Mouse (Mus musculus) CH12.LX (cell line): Measurements from ENCODE around the gene 4931422A03Rik. TPM values are rescaled to one million over a fixed set of nuclear protein-coding genes. Genes with fewer than 3 reads are reported as not detected.

Experiments used
- DNase-seq: peaks from one replicate; pipeline ENCODE4 v3.0.0-alpha.2; 2013; ENCODE audit errors: extremely low read depth
- H3K27ac ChIP-seq: 2 replicates; pipeline ENCODE4 v1.5.1; 2012; ENCODE audit warnings: low read depth, mild to moderate bottlenecking, control low read depth, moderate library complexity; ENCODE audit not compliant: insufficient read depth
- H3K27me3 ChIP-seq: replicated peaks from 2 replicates; pipeline ENCODE3; 2012; ENCODE audit warnings: inconsistent platforms
- H3K36me3 ChIP-seq, 2 experiments: replicated peaks in 1 of 2; 2 replicates each; pipeline versions ENCODE3 to v1.6.1; 2012; ENCODE audit warnings: inconsistent platforms in 1 of 2, low read length in 1 of 2, mild to moderate bottlenecking in 1 of 2, mixed read lengths in 1 of 2, moderate library complexity in 1 of 2; ENCODE audit not compliant: control insufficient read depth in 1 of 2, insufficient read depth in 1 of 2
- H3K4me1 ChIP-seq, 2 experiments: 2 replicates each; pipeline ENCODE4 v1.6.1; 2012; ENCODE audit warnings: inconsistent platforms in 1 of 2, moderate library complexity in 1 of 2; ENCODE audit not compliant: insufficient read depth in 2 of 2, control insufficient read depth in 1 of 2
- H3K4me2 ChIP-seq: 2 replicates; pipeline ENCODE4 v1.6.1; 2012; ENCODE audit warnings: low read depth, mild to moderate bottlenecking, control low read depth; ENCODE audit not compliant: poor library complexity, insufficient read depth, severe bottlenecking
- H3K4me3 ChIP-seq, 3 experiments: fragments of 150-350 bp in 1 of 3; sonication (generic) in 1 of 3; replicated peaks in 1 of 3; 2 replicates each; pipeline versions ENCODE3 to v1.5.1; 2011 to 2012; ENCODE audit warnings: low read depth in 2 of 3, low read length in 2 of 3, mild to moderate bottlenecking in 2 of 3, moderate library complexity in 2 of 3, control low read depth in 1 of 3, improper control_type of control experiment in 1 of 3, inconsistent platforms in 1 of 3, mixed read lengths in 1 of 3; ENCODE audit not compliant: poor library complexity in 1 of 3
- H3K79me2 ChIP-seq: replicated peaks from 2 replicates; pipeline ENCODE4 v1.6.1; 2012; ENCODE audit warnings: mild to moderate bottlenecking, moderate library complexity; ENCODE audit not compliant: control insufficient read depth, poor library complexity, insufficient read depth, severe bottlenecking; ENCODE audit errors: extremely low read depth
- H3K9ac ChIP-seq: 2 replicates; pipeline ENCODE4 v1.6.1; 2012; ENCODE audit warnings: low read depth, mild to moderate bottlenecking, control low read depth, moderate library complexity; ENCODE audit not compliant: insufficient read depth
- H3K9me3 ChIP-seq: replicated peaks from 2 replicates; pipeline ENCODE3; 2012; ENCODE audit warnings: low read length, inconsistent platforms, mixed read lengths
- BHLHE40 ChIP-seq: IDR thresholded peaks from 2 replicates; pipeline ENCODE4 v1.6.1; 2011; ENCODE audit warnings: mild to moderate bottlenecking, low read depth, low read length, improper control_type of control experiment
- CHD1 ChIP-seq: IDR thresholded peaks from 2 replicates; pipeline ENCODE4 v1.6.1; 2012; ENCODE audit warnings: low read depth, low read length, improper control_type of control experiment, inconsistent platforms
- CHD2 ChIP-seq: IDR thresholded peaks from 2 replicates; pipeline ENCODE4 v1.6.1; 2011; ENCODE audit warnings: low read length, improper control_type of control experiment
- CTCF ChIP-seq, 2 experiments: IDR thresholded peaks in 1 of 2; conservative IDR thresholded peaks in 1 of 2; 2 replicates each; pipeline ENCODE4 v1.5.1; 2011 to 2012; ENCODE audit warnings: low read depth in 2 of 2, low read length in 2 of 2, improper control_type of control experiment in 1 of 2, inconsistent platforms in 1 of 2, mild to moderate bottlenecking in 1 of 2, moderate library complexity in 1 of 2
- E2F4 ChIP-seq: IDR thresholded peaks from 2 replicates; pipeline ENCODE4 v1.6.1; 2011; ENCODE audit warnings: low read depth, low read length, improper control_type of control experiment; ENCODE audit not compliant: insufficient replicate concordance
- ELF1 ChIP-seq: IDR thresholded peaks from 2 replicates; pipeline ENCODE4 v1.6.1; 2014; ENCODE audit warnings: low read depth, mild to moderate bottlenecking, inconsistent platforms, low read length, improper control_type of control experiment
- EP300 ChIP-seq: IDR thresholded peaks from 2 replicates; pipeline ENCODE4 v1.6.1; 2011; ENCODE audit warnings: low read length, improper control_type of control experiment
- ETS1 ChIP-seq: conservative IDR thresholded peaks from 2 replicates; pipeline ENCODE4 v1.6.1; 2012; ENCODE audit warnings: low read depth, mild to moderate bottlenecking, inconsistent platforms, low read length, improper control_type of control experiment, moderate library complexity
- GABPA ChIP-seq: IDR thresholded peaks from 2 replicates; pipeline ENCODE4 v1.6.1; 2012; ENCODE audit warnings: low read depth, low read length, improper control_type of control experiment, inconsistent platforms; ENCODE audit not compliant: insufficient replicate concordance
- HCFC1 ChIP-seq: IDR thresholded peaks from 2 replicates; pipeline ENCODE4 v1.6.1; 2012; ENCODE audit warnings: low read depth, mild to moderate bottlenecking, inconsistent platforms, low read length, improper control_type of control experiment
- IRF4 ChIP-seq: IDR thresholded peaks from 2 replicates; pipeline ENCODE4 v1.6.1; 2014; ENCODE audit warnings: low read depth, mild to moderate bottlenecking, inconsistent platforms, low read length, improper control_type of control experiment
- JUN ChIP-seq: IDR thresholded peaks from 2 replicates; pipeline ENCODE4 v1.6.1; 2011; ENCODE audit warnings: low read depth, mild to moderate bottlenecking, low read length, improper control_type of control experiment, moderate library complexity; ENCODE audit not compliant: insufficient read depth
- JUND ChIP-seq: conservative IDR thresholded peaks from 2 replicates; pipeline ENCODE4 v1.6.1; 2011; ENCODE audit warnings: low read depth, low read length, improper control_type of control experiment
- KAT2A ChIP-seq: IDR thresholded peaks from 2 replicates; pipeline ENCODE4 v1.6.1; 2012; ENCODE audit warnings: low read length, improper control_type of control experiment, inconsistent platforms; ENCODE audit not compliant: insufficient replicate concordance
- MAFK ChIP-seq: IDR thresholded peaks from 2 replicates; pipeline ENCODE4 v1.6.1; 2011; ENCODE audit warnings: low read length, improper control_type of control experiment; ENCODE audit not compliant: insufficient replicate concordance
- MAX ChIP-seq: IDR thresholded peaks from 2 replicates; pipeline ENCODE4 v1.6.1; 2011; ENCODE audit warnings: low read length, improper control_type of control experiment
- MAZ ChIP-seq: IDR thresholded peaks from 2 replicates; pipeline ENCODE4 v1.6.1; 2012; ENCODE audit warnings: low read depth, mild to moderate bottlenecking, inconsistent platforms, low read length, improper control_type of control experiment, moderate library complexity
- MEF2A ChIP-seq: IDR thresholded peaks from 2 replicates; pipeline ENCODE4 v1.6.1; 2014; ENCODE audit warnings: low read depth, mild to moderate bottlenecking, inconsistent platforms, low read length, improper control_type of control experiment, borderline replicate concordance
- MXI1 ChIP-seq: IDR thresholded peaks from 2 replicates; pipeline ENCODE4 v1.6.1; 2011; ENCODE audit warnings: mild to moderate bottlenecking, low read depth, low read length, improper control_type of control experiment
- MYC ChIP-seq: IDR thresholded peaks from 2 replicates; pipeline ENCODE4 v1.6.1; 2011; ENCODE audit warnings: low read depth, mild to moderate bottlenecking, improper control_type of control experiment, low read length
- NELFE ChIP-seq: IDR thresholded peaks from 2 replicates; pipeline ENCODE4 v1.6.1; 2011; ENCODE audit warnings: low read depth, low read length, improper control_type of control experiment
- NRF1 ChIP-seq: IDR thresholded peaks from 2 replicates; pipeline ENCODE4 v1.6.1; 2014; ENCODE audit warnings: low read depth, mild to moderate bottlenecking, inconsistent platforms, low read length, improper control_type of control experiment, moderate library complexity
- PAX5 ChIP-seq: IDR thresholded peaks from 2 replicates; pipeline ENCODE4 v1.6.1; 2012; ENCODE audit warnings: low read length, inconsistent platforms, mixed read lengths
- POLR2A ChIP-seq: IDR thresholded peaks from 2 replicates; pipeline ENCODE4 v1.6.1; 2011; ENCODE audit warnings: low read depth, mild to moderate bottlenecking, improper control_type of control experiment, low read length
- POLR2AphosphoS2 ChIP-seq: IDR thresholded peaks from 2 replicates; pipeline ENCODE4 v1.6.1; 2011; ENCODE audit warnings: low read depth, low read length, improper control_type of control experiment
- RAD21 ChIP-seq: IDR thresholded peaks from 2 replicates; pipeline ENCODE4 v1.6.1; 2011; ENCODE audit warnings: low read depth, mild to moderate bottlenecking, low read length, improper control_type of control experiment, moderate library complexity
- RCOR1 ChIP-seq: conservative IDR thresholded peaks from 2 replicates; pipeline ENCODE4 v1.6.1; 2012; ENCODE audit warnings: low read depth, mild to moderate bottlenecking, inconsistent platforms, low read length, improper control_type of control experiment
- SIN3A ChIP-seq: IDR thresholded peaks from 2 replicates; pipeline ENCODE4 v1.6.1; 2012; ENCODE audit warnings: low read length, improper control_type of control experiment, inconsistent platforms
- SMC3 ChIP-seq: IDR thresholded peaks from 2 replicates; pipeline ENCODE4 v1.6.1; 2011; ENCODE audit warnings: low read depth, low read length, improper control_type of control experiment
- TBP ChIP-seq: conservative IDR thresholded peaks from 2 replicates; pipeline ENCODE4 v1.6.1; 2011; ENCODE audit warnings: low read depth, low read length, improper control_type of control experiment
- TCF12 ChIP-seq: IDR thresholded peaks from 2 replicates; pipeline ENCODE4 v1.6.1; 2014; ENCODE audit warnings: low read depth, mild to moderate bottlenecking, inconsistent platforms, low read length, improper control_type of control experiment
- UBTF ChIP-seq: IDR thresholded peaks from 2 replicates; pipeline ENCODE4 v1.6.1; 2012; ENCODE audit warnings: low read depth, mild to moderate bottlenecking, inconsistent platforms, low read length, improper control_type of control experiment, moderate library complexity
- USF1 ChIP-seq: IDR thresholded peaks from 2 replicates; pipeline ENCODE4 v1.6.1; 2014; ENCODE audit warnings: low read depth, mild to moderate bottlenecking, inconsistent platforms, low read length, improper control_type of control experiment
- USF2 ChIP-seq: conservative IDR thresholded peaks from 2 replicates; pipeline ENCODE4 v1.6.1; 2011; ENCODE audit warnings: low read depth, low read length, improper control_type of control experiment
- ZC3H11A ChIP-seq: IDR thresholded peaks from 2 replicates; pipeline ENCODE4 v1.6.1; 2012; ENCODE audit warnings: low read depth, mild to moderate bottlenecking, inconsistent platforms, low read length, improper control_type of control experiment
- ZKSCAN1 ChIP-seq: IDR thresholded peaks from 2 replicates; pipeline ENCODE4 v1.6.1; 2012; ENCODE audit warnings: low read depth, inconsistent platforms, low read length, improper control_type of control experiment, borderline replicate concordance
- ZMIZ1 ChIP-seq: IDR thresholded peaks from 2 replicates; pipeline ENCODE4 v1.6.1; 2012; ENCODE audit warnings: low read depth, mild to moderate bottlenecking, inconsistent platforms, low read length, improper control_type of control experiment
- ZNF384 ChIP-seq: IDR thresholded peaks from 2 replicates; pipeline ENCODE4 v1.6.1; 2012; ENCODE audit warnings: low read depth, low read length, improper control_type of control experiment, inconsistent platforms
- dilution Hi-C: fragments of 300-500 bp; cut with MboI; formaldehyde crosslinking; loops from 2 replicates; pipeline ENCODE4 v1.14.3; 2020; ENCODE audit warnings: low sequenced_read_pairs; ENCODE audit not compliant: extremely low pct_unique_long_range_greater_than_20kb, extremely low pct_ligation_motif_present
- in situ Hi-C: fragments of 300-500 bp; cut with MboI; formaldehyde crosslinking; loops from 3 replicates; pipeline ENCODE4 v1.14.3; 2019; ENCODE audit warnings: low sequenced_read_pairs, low pct_ligation_motif_present, low pct_unique_long_range_greater_than_20kb, mixed read lengths
- polyA plus RNA-seq: library from polyadenylated mRNA; unstranded; fragments of >175 nt; gene quantifications from 2 replicates; pipeline ENCODE4 v1.2.1, GENCODE M21; 2012; ENCODE audit warnings: low read depth; ENCODE audit not compliant: insufficient read length
- total RNA-seq, 2 experiments: library from RNA; depleted of rRNA; stranded (reverse); fragments of 300-350 nt in 1 of 2; fragments of >200 nt in 1 of 2; gene quantifications; 2 replicates each; pipeline ENCODE4 v1.2.3; 2012 to 2014

The 4931422A03Rik gene
- total and polyA plus RNA-seq, 3 experiments, result 0.68 to 2.4 TPM; not detected in 1

DNA sequence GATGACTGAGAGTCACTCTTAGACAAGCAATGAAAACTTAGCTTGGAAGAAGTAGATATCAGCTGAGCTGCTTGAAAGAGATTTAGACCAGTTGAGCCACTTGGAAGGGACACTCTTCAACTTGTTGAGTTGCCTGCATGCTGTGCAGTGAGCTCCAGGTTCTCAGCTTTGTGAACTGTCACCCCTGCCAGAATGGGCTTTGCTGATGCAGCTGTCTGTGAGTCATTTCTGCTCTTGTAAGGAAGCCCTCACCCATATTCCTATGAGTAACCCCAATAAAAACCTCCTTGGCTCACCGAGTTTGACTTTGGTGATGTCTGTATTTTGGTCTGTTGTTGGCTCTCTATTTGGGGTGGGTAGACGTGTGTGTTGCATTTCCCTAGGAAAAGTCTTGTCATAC, 109.8 kb downstream of the 4931422A03Rik start:
- Histone ChIP-seq H3K9me3 (no peaks in the 10 kb centered on the region), H3K4me3 (no peak overlapping the region), H3K27me3 (no peaks in the 10 kb centered on the region), H3K27ac (peak overlapping the region; percentile 70), H3K4me1 (peaks cover 20 to 57% of the 10 kb centered on the region in 2 experiments), H3K79me2 (no peaks in the 10 kb centered on the region), H3K4me2 (no peak overlapping the region), H3K36me3 (no peaks in the 10 kb centered on the region), H3K9ac (no peak overlapping the region)
- in situ Hi-C loops, result no loop called here
- TF ChIP-seq ZMIZ1, result no peak
- no peak for TF ChIP-seq HCFC1
- no peak for TF ChIP-seq CTCF (conservative IDR thresholded peaks at IDR 0.05 in 1 of 2, IDR thresholded peaks at IDR 0.05 in 1 of 2; ENCODE audit: low read depth in 2 of 2, low read length in 2 of 2)
- no peak for TF ChIP-seq USF1
- TF ChIP-seq MAFK, result peak; percentile 36; the same call in 1 of the 2 replicates
- no peak; the same call in none of the 2 replicates for TF ChIP-seq SIN3A
- TF ChIP-seq POLR2A, result no peak
- peak; percentile 66 for TF ChIP-seq IRF4
- TF ChIP-seq GABPA, result no peak
- TF ChIP-seq SMC3, result peak; percentile 8; the same call in 1 of the 2 replicates
- no peak for TF ChIP-seq ZC3H11A
- peak; percentile 40; the same call in 1 of the 2 replicates for TF ChIP-seq CHD2
- TF ChIP-seq JUND, result peak; percentile 69; the same call in 1 of the 2 replicates
- peak; percentile 50; the same call in 1 of the 2 replicates for TF ChIP-seq BHLHE40
- TF ChIP-seq MXI1, result peak; percentile 55; the same call in 1 of the 2 replicates
- no peak for TF ChIP-seq MAX
- TF ChIP-seq PAX5, result no peak
- no peak for TF ChIP-seq KAT2A
- TF ChIP-seq MEF2A, result peak; percentile 42; the same call in 1 of the 2 replicates
- no peak for TF ChIP-seq ELF1
- 0 out of 2 replicates have a peak, but pooled peaks have one; percentile 52 for TF ChIP-seq MAZ
- TF ChIP-seq USF2, result no peak
- peak; percentile 73 for TF ChIP-seq EP300
- TF ChIP-seq NRF1, result no peak
- no peak; the same call in 1 of the 2 replicates for TF ChIP-seq CHD1
- no peak for TF ChIP-seq POLR2AphosphoS2
- no peak for TF ChIP-seq ZNF384
- TF ChIP-seq TCF12, result peak; percentile 37; the same call in 1 of the 2 replicates
- no peak for TF ChIP-seq RAD21
- no peak for TF ChIP-seq NELFE
- TF ChIP-seq TBP, result no peak
- TF ChIP-seq UBTF, result no peak
- TF ChIP-seq MYC, result peak; percentile 28; the same call in 1 of the 2 replicates
- no peak for TF ChIP-seq RCOR1
- TF ChIP-seq ETS1, result peak; percentile 73
- no peak for TF ChIP-seq E2F4
- TF ChIP-seq ZKSCAN1, result no peak
- TF ChIP-seq JUN, result peak; percentile 44
- DNase-seq, result peak; percentile 59
- dilution Hi-C loops, result no loop called here
